ENCODE assay signal across 8 mouse cellular contexts in the genomic region with DNA sequence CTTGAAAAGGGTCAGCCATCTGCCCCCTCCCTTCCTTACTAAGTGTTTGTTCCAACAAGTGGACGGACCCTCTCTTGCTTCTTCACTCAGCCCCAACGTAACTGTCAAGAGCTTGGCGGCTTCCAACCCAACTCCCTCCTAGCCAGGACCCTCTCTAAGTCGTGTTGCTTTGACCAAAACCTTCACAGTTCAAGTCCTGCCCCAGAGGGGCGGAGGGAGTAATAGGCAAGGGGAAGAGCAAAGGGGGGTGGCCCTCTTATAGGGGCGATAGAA. TPM values are rescaled to one million over a fixed set of nuclear protein-coding genes. Genes with fewer than 3 reads are reported as not detected.
DNase-seq lines count a peak whose midpoint lies in the region; ATAC-seq and TF ChIP-seq lines count a peak whose summit lies in the region.

No protein-coding gene starts in this region.

- no peaks in the 10 kb centered on the region for H3K9me3 ChIP-seq in liver, embryonic 13.5 days (replicated peaks)
- no peaks in the 10 kb centered on the region for H3K9me3 ChIP-seq in stomach, postnatal 0 days (ENCODE audit: control insufficient read depth, low read length)

- peaks cover 18% of the 10 kb centered on the region for H3K27me3 ChIP-seq in thymus, adult 2 months (ENCODE audit: control insufficient read depth, insufficient read depth, low read length)
- H3K27me3 ChIP-seq in liver, embryonic 13.5 days, result peaks cover 61% of the 10 kb centered on the region
- H3K27me3 ChIP-seq in stomach, postnatal 0 days (ENCODE audit: control insufficient read depth, insufficient read depth, low read length), result no peaks in the 10 kb centered on the region

- H3K9ac ChIP-seq in liver, embryonic 13.5 days, result no peak overlapping the region
- peak overlapping the region; percentile 78 for H3K9ac ChIP-seq in stomach, postnatal 0 days (ENCODE audit: low read length)

- peak overlapping the region; percentile 34 for H3K4me3 ChIP-seq in thymus, adult 2 months (ENCODE audit: control insufficient read depth, insufficient read depth, low read length)
- peak overlapping the region; percentile 47 for H3K4me3 ChIP-seq in liver, embryonic 13.5 days (replicated peaks)
- H3K4me3 ChIP-seq in stomach, postnatal 0 days (ENCODE audit: low read depth, low read length), result peak overlapping the region; percentile 50

- TF ChIP-seq EP300 in stomach, postnatal 0 days (optimal IDR thresholded peaks at IDR 0.05), result no peak

- H3K4me2 ChIP-seq in liver, embryonic 13.5 days, result peak overlapping the region; percentile 69
- H3K4me2 ChIP-seq in stomach, postnatal 0 days (replicated peaks; ENCODE audit: low read depth), result peak overlapping the region; percentile 82

- ATAC-seq in liver, embryonic 13.5 days (ENCODE audit: low read depth), result no peak
- ATAC-seq in stomach, postnatal 0 days (ENCODE audit: low FRiP score, low TSS enrichment), result no peak

- no peak overlapping the region for H3K27ac ChIP-seq in thymus, adult 2 months (ENCODE audit: control insufficient read depth, insufficient read depth, low read length)
- no peak overlapping the region for H3K27ac ChIP-seq in liver, embryonic 13.5 days
- H3K27ac ChIP-seq in stomach, postnatal 0 days (replicated peaks), result peak overlapping the region; percentile 89

- TF ChIP-seq POLR2A in thymus, adult 2 months (IDR thresholded peaks at IDR 0.05; ENCODE audit: control insufficient read depth, extremely low read depth, insufficient read depth, low read length, poor library complexity), result no peak

- H3K4me1 ChIP-seq in thymus, adult 2 months (replicated peaks; ENCODE audit: control insufficient read depth, insufficient read depth, low read length), result peaks cover 24% of the 10 kb centered on the region
- H3K4me1 ChIP-seq in liver, embryonic 13.5 days (replicated peaks), result peaks cover 35% of the 10 kb centered on the region
- H3K4me1 ChIP-seq in stomach, postnatal 0 days (replicated peaks; ENCODE audit: control insufficient read depth, insufficient read depth), result peaks cover 11% of the 10 kb centered on the region

- peak; percentile 37 for DNase-seq in cerebellum, adult 11 months
- DNase-seq in cerebellum, postnatal 36 days, result no peak
- DNase-seq in thymus, adult 2 months, result no peak
- no peak for DNase-seq in thymus, postnatal 0 days (ENCODE audit: low spot score)
- no peak for DNase-seq in liver, embryonic 13.5 days
- DNase-seq in stomach, postnatal 0 days (ENCODE audit: low spot score), result no peak
- no peak for DNase-seq in left cerebral cortex, adult 11 months (ENCODE audit: low spot score)
- DNase-seq in frontal cortex, postnatal 25 days (ENCODE audit: low spot score in 2 of 2), result no peak

- peaks cover 19% of the 10 kb centered on the region for H3K36me3 ChIP-seq in thymus, adult 2 months (ENCODE audit: control insufficient read depth, insufficient read depth, low read length)
- peaks cover 24% of the 10 kb centered on the region for H3K36me3 ChIP-seq in liver, embryonic 13.5 days
- peaks cover 11% of the 10 kb centered on the region; the same call in 1 of the 2 replicates for H3K36me3 ChIP-seq in stomach, postnatal 0 days (ENCODE audit: control insufficient read depth, insufficient read depth, low read length)

- 5% methylated on average over 6 of the region's 6 CpGs for WGBS in thymus, adult 2 months
- WGBS in liver, embryonic 13.5 days (ENCODE audit: insufficient replicate concordance), result 3% methylated on average over 6 of the region's 6 CpGs
- WGBS in stomach, postnatal 0 days, result 4% methylated on average over 6 of the region's 6 CpGs

- TF ChIP-seq CTCF in thymus, adult 2 months (IDR thresholded peaks at IDR 0.05; ENCODE audit: borderline replicate concordance, control insufficient read depth, extremely low read depth, insufficient read depth, low read length, poor library complexity), result no peak
- TF ChIP-seq CTCF in stomach, postnatal 0 days (IDR thresholded peaks at IDR 0.05; ENCODE audit: low read depth), result no peak

RNA-seq across cellular contexts. Expression of a gene that starts 0.9 kb away (rescaled TPM):
- polyA plus RNA-seq in thymus, adult 2 months (2012; rRNA removed), result 17.0 and 17.8 TPM in 2 replicates
- 7.5 and 8.3 TPM in 2 replicates for polyA plus RNA-seq in thymus, postnatal 0 days (2015; fragmentation: Nextera tagmentation; extraction: Ambion mirVana)
- 4.9 and 6.0 TPM in 2 replicates for polyA plus RNA-seq in liver, embryonic 13.5 days (2015; fragmentation: Nextera tagmentation; extraction: Ambion mirVana)
- polyA plus RNA-seq in stomach, postnatal 0 days (2015; fragmentation: Nextera tagmentation; extraction: Ambion mirVana), result 87.9 and 89.3 TPM in 2 replicates

RNA-seq across cellular contexts. Expression of a gene that starts 8.9 kb away (rescaled TPM):
- polyA plus RNA-seq in thymus, adult 2 months (2012; rRNA removed), result not detected in 2 replicates
- polyA plus RNA-seq in thymus, postnatal 0 days (2015; fragmentation: Nextera tagmentation; extraction: Ambion mirVana), result not detected in 2 replicates
- polyA plus RNA-seq in liver, embryonic 13.5 days (2015; fragmentation: Nextera tagmentation; extraction: Ambion mirVana), result not detected in 2 replicates
- not detected in 2 replicates for polyA plus RNA-seq in stomach, postnatal 0 days (2015; fragmentation: Nextera tagmentation; extraction: Ambion mirVana)

RNA-seq across cellular contexts. Expression of a gene that starts 14.9 kb away (rescaled TPM):
- polyA plus RNA-seq in thymus, adult 2 months (2012; rRNA removed), result 91.2 and 99.7 TPM in 2 replicates
- polyA plus RNA-seq in thymus, postnatal 0 days (2015; fragmentation: Nextera tagmentation; extraction: Ambion mirVana), result 14.2 and 14.4 TPM in 2 replicates
- 3.2 and 3.7 TPM in 2 replicates for polyA plus RNA-seq in liver, embryonic 13.5 days (2015; fragmentation: Nextera tagmentation; extraction: Ambion mirVana)
- 10.5 and 11.0 TPM in 2 replicates for polyA plus RNA-seq in stomach, postnatal 0 days (2015; fragmentation: Nextera tagmentation; extraction: Ambion mirVana)

RNA-seq across cellular contexts. Expression of a gene that starts 29.5 kb away (rescaled TPM):
- 34.4 and 42.1 TPM in 2 replicates for polyA plus RNA-seq in thymus, adult 2 months (2012; rRNA removed)
- polyA plus RNA-seq in thymus, postnatal 0 days (2015; fragmentation: Nextera tagmentation; extraction: Ambion mirVana), result 65.7 and 76.3 TPM in 2 replicates
- 30.6 and 36.2 TPM in 2 replicates for polyA plus RNA-seq in liver, embryonic 13.5 days (2015; fragmentation: Nextera tagmentation; extraction: Ambion mirVana)
- polyA plus RNA-seq in stomach, postnatal 0 days (2015; fragmentation: Nextera tagmentation; extraction: Ambion mirVana), result 39.5 and 46.9 TPM in 2 replicates

RNA-seq across cellular contexts. Expression of a gene that starts 40.0 kb away (rescaled TPM):
- 17.4 and 18.5 TPM in 2 replicates for polyA plus RNA-seq in thymus, adult 2 months (2012; rRNA removed)
- polyA plus RNA-seq in thymus, postnatal 0 days (2015; fragmentation: Nextera tagmentation; extraction: Ambion mirVana), result 4.4 and 5.2 TPM in 2 replicates
- polyA plus RNA-seq in liver, embryonic 13.5 days (2015; fragmentation: Nextera tagmentation; extraction: Ambion mirVana), result 0.39 and 0.49 TPM in 2 replicates
- polyA plus RNA-seq in stomach, postnatal 0 days (2015; fragmentation: Nextera tagmentation; extraction: Ambion mirVana), result 9.6 and 11.0 TPM in 2 replicates
